Mouse (Mus musculus): ENCODE results near the gene Plcl2.
"Not testable (repeated sequence)": the region's sequence is repeated elsewhere in the genome, so short reads cannot be mapped to it uniquely, and the experiment has no call there.

Plcl2 gene

GRCm38 (mm10) chr17:50530089-50530488, 20.9 kb downstream of the Plcl2 start:
- DNase-seq (ENCODE audit: extremely low spot score, low read depth, low spot score), result no peak

- not testable (repeated sequence) for DNase-seq (ENCODE audit: extremely low spot score, low read depth, low spot score)
Observed at GRCm38 (mm10) chr17:50534889-50535288, 25.7 kb downstream of the Plcl2 start.

GRCm38 (mm10) chr17:50536409-50537194, 27.4 kb downstream of the Plcl2 start:
- no peak for DNase-seq (ENCODE audit: extremely low spot score, low read depth, low spot score)

- DNase-seq (ENCODE audit: extremely low spot score, low read depth, low spot score), result no peak
Observed at GRCm38 (mm10) chr17:50537786-50538185, 28.6 kb downstream of the Plcl2 start.

GRCm38 (mm10) chr17:50544860-50545259, 35.7 kb downstream of the Plcl2 start:
- no peak for DNase-seq (ENCODE audit: extremely low spot score, low read depth, low spot score)

GRCm38 (mm10) chr17:50545274-50545673, 36.1 kb downstream of the Plcl2 start:
- no peak for DNase-seq (ENCODE audit: extremely low spot score, low read depth, low spot score)

- DNase-seq (ENCODE audit: extremely low spot score, low read depth, low spot score), result no peak
Observed at GRCm38 (mm10) chr17:50552130-50552529, 42.9 kb downstream of the Plcl2 start.

GRCm38 (mm10) chr17:50557566-50558238, 48.5 kb downstream of the Plcl2 start:
- DNase-seq (ENCODE audit: extremely low spot score, low read depth, low spot score), result no peak

- DNase-seq (ENCODE audit: extremely low spot score, low read depth, low spot score), result no peak
Observed at GRCm38 (mm10) chr17:50558239-50558625, 49.0 kb downstream of the Plcl2 start.

GRCm38 (mm10) chr17:50565376-50566123, 56.3 kb downstream of the Plcl2 start:
- no peak for DNase-seq (ENCODE audit: extremely low spot score, low read depth, low spot score)

- DNase-seq (ENCODE audit: extremely low spot score, low read depth, low spot score), result no peak
Observed at GRCm38 (mm10) chr17:50568846-50569245, 59.6 kb downstream of the Plcl2 start.

GRCm38 (mm10) chr17:50570228-50570627, 61.0 kb downstream of the Plcl2 start:
- not testable (repeated sequence) for DNase-seq (ENCODE audit: extremely low spot score, low read depth, low spot score)

- DNase-seq (ENCODE audit: extremely low spot score, low read depth, low spot score), result no peak
Observed at GRCm38 (mm10) chr17:50570681-50571398, 61.6 kb downstream of the Plcl2 start.

GRCm38 (mm10) chr17:50574161-50574560, 65.0 kb downstream of the Plcl2 start:
- no peak for DNase-seq (ENCODE audit: extremely low spot score, low read depth, low spot score)

- no peak for DNase-seq (ENCODE audit: extremely low spot score, low read depth, low spot score)
Observed at GRCm38 (mm10) chr17:50580416-50580815, 71.2 kb downstream of the Plcl2 start.

GRCm38 (mm10) chr17:50586834-50587233, 77.6 kb downstream of the Plcl2 start:
- no peak for DNase-seq (ENCODE audit: extremely low spot score, low read depth, low spot score)

GRCm38 (mm10) chr17:50587941-50588340, 78.7 kb downstream of the Plcl2 start:
- no peak for DNase-seq (ENCODE audit: extremely low spot score, low read depth, low spot score)

- DNase-seq (ENCODE audit: extremely low spot score, low read depth, low spot score), result no peak
Observed at GRCm38 (mm10) chr17:50600178-50600577, 91.0 kb downstream of the Plcl2 start.

- no peak for DNase-seq (ENCODE audit: extremely low spot score, low read depth, low spot score)
Observed at GRCm38 (mm10) chr17:50600696-50601095, 91.5 kb downstream of the Plcl2 start.

- DNase-seq (ENCODE audit: extremely low spot score, low read depth, low spot score), result no peak
Observed at GRCm38 (mm10) chr17:50606890-50607289, 97.7 kb downstream of the Plcl2 start.

- DNase-seq (ENCODE audit: extremely low spot score, low read depth, low spot score), result no peak
Observed at GRCm38 (mm10) chr17:50609908-50610307, 100.7 kb downstream of the Plcl2 start.
